Mouse (Mus musculus) midbrain, embryonic 14.5 days (tissue): ENCODE results near the gene Pgam2. TPM values are rescaled to one million over a fixed set of nuclear protein-coding genes. Genes with fewer than 3 reads are reported as not detected.
"Not testable (repeated sequence)": the region's sequence is repeated elsewhere in the genome, so short reads cannot be mapped to it uniquely, and the experiment has no call there.

Experiments used
- ATAC-seq: fragments of 200-750 bp; cut with Nextera tagmentation; 2 replicates; pipeline ENCODE4 v1.8.0; 2017; ENCODE audit warnings: moderate number of reproducible peaks, moderate library complexity; ENCODE audit not compliant: low FRiP score, low TSS enrichment
- DNase-seq: peaks from one replicate; pipeline ENCODE4 v3.0.0-alpha.2; 2015
- H3K27ac ChIP-seq: fragments of 300-500 bp; sonication (generic); replicated peaks from 2 replicates; pipeline ENCODE4 v1.5.1; 2014; ENCODE audit warnings: mild to moderate bottlenecking, low read depth, low read length, moderate library complexity
- H3K27me3 ChIP-seq: fragments of 300-500 bp; sonication (generic); 2 replicates; pipeline ENCODE4 v1.6.1; 2014; ENCODE audit warnings: low read length, control low read depth, mixed read lengths; ENCODE audit not compliant: control insufficient read depth, insufficient read depth
- H3K36me3 ChIP-seq: fragments of 300-500 bp; sonication (generic); 2 replicates; pipeline ENCODE4 v1.6.1; 2014; ENCODE audit warnings: low read length, control low read depth; ENCODE audit not compliant: control insufficient read depth, insufficient read depth
- H3K4me1 ChIP-seq: fragments of 300-500 bp; sonication (generic); 2 replicates; pipeline ENCODE4 v1.6.1; 2014; ENCODE audit warnings: mild to moderate bottlenecking, antibody characterized with exemption, low read length, control low read depth; ENCODE audit not compliant: control insufficient read depth, insufficient read depth
- H3K4me2 ChIP-seq: fragments of 300-500 bp; sonication (generic); 2 replicates; pipeline ENCODE4 v1.6.1; 2014; ENCODE audit warnings: mild to moderate bottlenecking, low read length, moderate library complexity
- H3K4me3 ChIP-seq: fragments of 300-500 bp; sonication (generic); replicated peaks from 2 replicates; pipeline ENCODE4 v1.5.1; 2014; ENCODE audit warnings: low read depth, low read length
- H3K9ac ChIP-seq: fragments of 300-500 bp; sonication (generic); replicated peaks from 2 replicates; pipeline ENCODE4 v1.6.1; 2014; ENCODE audit warnings: mild to moderate bottlenecking, low read length, moderate library complexity
- H3K9me3 ChIP-seq: fragments of 300-500 bp; sonication (generic); 2 replicates; pipeline ENCODE4 v1.6.1; 2016; ENCODE audit warnings: low read length, control low read depth, mixed read lengths; ENCODE audit not compliant: control insufficient read depth
- WGBS: fragments of 180-500 bp; shearing (Covaris S2); extraction: QIAGEN DNeasy Blood & Tissue Kit; methylation state at CpG from one replicate; pipeline ENCODE4 v1.1.7; 2014; 5-methylcytosine and 5-hydroxymethylcytosine counted together
- polyA plus RNA-seq: library from polyadenylated mRNA; unstranded; fragments of >200 nt; fragmentation: Nextera tagmentation; extraction: Ambion mirVana; gene quantifications from 2 replicates; pipeline ENCODE4 v1.2.1, GENCODE M21; 2014

Gene Pgam2
- polyA plus RNA-seq, 1 experiment from 2014 or later = 2.1 TPM

GRCm38 (mm10) chr11:5827931-5828330, 24.4 kb upstream of the Pgam2 start:
- H3K4me3 ChIP-seq = no peak overlapping the region
- peaks cover 30% of the 10 kb centered on the region for H3K36me3 ChIP-seq
- DNase-seq (no peak), ATAC-seq (no peak)
- no peaks in the 10 kb centered on the region for H3K4me1 ChIP-seq
- H3K27me3 ChIP-seq = no peaks in the 10 kb centered on the region
- no peak overlapping the region for H3K4me2 ChIP-seq
- no peak overlapping the region for H3K9ac ChIP-seq
- WGBS = 90% methylated on average over 5 of the region's 5 CpGs
- H3K27ac ChIP-seq = no peak overlapping the region
- no peaks in the 10 kb centered on the region for H3K9me3 ChIP-seq

GRCm38 (mm10) chr11:5825432-5825831, 21.9 kb upstream of the Pgam2 start:
- no peak for DNase-seq
- ATAC-seq = no peak

GRCm38 (mm10) chr11:5819223-5819622, 15.7 kb upstream of the Pgam2 start:
- Histone ChIP-seq H3K36me3 (no peaks in the 10 kb centered on the region), H3K4me3 (no peak overlapping the region), H3K27me3 (no peaks in the 10 kb centered on the region), H3K4me2 (no peak overlapping the region), H3K9me3 (no peaks in the 10 kb centered on the region), H3K4me1 (no peaks in the 10 kb centered on the region), H3K9ac (no peak overlapping the region), H3K27ac (no peak overlapping the region)
- 76% methylated on average over 2 of the region's 2 CpGs for WGBS
- ATAC-seq (no peak), DNase-seq (no peak)

More at GRCm38 (mm10) chr11:5825432-5825831, 21.9 kb upstream of the Pgam2 start:
- peaks cover 19% of the 10 kb centered on the region for H3K36me3 ChIP-seq
- H3K4me3 ChIP-seq = no peak overlapping the region
- H3K4me1 ChIP-seq = no peaks in the 10 kb centered on the region
- no peak overlapping the region for H3K27ac ChIP-seq
- no peaks in the 10 kb centered on the region for H3K9me3 ChIP-seq
- no peaks in the 10 kb centered on the region for H3K27me3 ChIP-seq
- H3K4me2 ChIP-seq = no peak overlapping the region
- no peak overlapping the region for H3K9ac ChIP-seq

DNA sequence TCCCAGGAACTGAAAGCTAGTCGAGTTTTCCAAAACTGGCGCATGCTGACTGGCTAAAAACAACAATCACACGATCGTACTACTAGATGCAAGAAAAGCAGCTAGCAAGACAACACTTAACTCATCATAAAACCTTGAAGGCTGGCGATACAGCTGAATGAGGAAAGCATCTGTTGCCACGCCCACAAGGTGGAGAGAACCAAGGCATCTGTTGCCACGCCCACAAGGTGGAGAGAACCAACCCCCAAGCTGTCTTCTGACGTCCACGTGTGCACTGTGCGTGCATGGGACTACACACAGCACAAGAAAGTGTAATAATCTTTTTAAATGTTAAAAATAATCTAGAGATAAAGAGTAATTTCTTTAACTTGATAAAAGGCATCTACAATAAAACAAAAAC, 9.8 kb upstream of the Pgam2 start:
- no peaks in the 10 kb centered on the region for H3K4me1 ChIP-seq
- H3K4me2 ChIP-seq = no peak overlapping the region
- no peak overlapping the region for H3K27ac ChIP-seq
- no peak overlapping the region for H3K9ac ChIP-seq
- H3K36me3 ChIP-seq = no peaks in the 10 kb centered on the region
- DNase-seq = no peak
- H3K9me3 ChIP-seq = no peaks in the 10 kb centered on the region
- ATAC-seq = no peak
- 80% methylated on average over 10 of the region's 10 CpGs for WGBS
- H3K4me3 ChIP-seq = no peak overlapping the region
- no peaks in the 10 kb centered on the region for H3K27me3 ChIP-seq

- not testable (repeated sequence) for H3K27me3 ChIP-seq, H3K9me3 ChIP-seq, H3K36me3 ChIP-seq, DNase-seq, H3K4me3 ChIP-seq, H3K4me1 ChIP-seq, H3K27ac ChIP-seq, H3K4me2 ChIP-seq, H3K9ac ChIP-seq, ATAC-seq
- 94% methylated on average over 4 of the region's 4 CpGs for WGBS
These were observed 6.0 kb upstream of the Pgam2 start for GRCm38 (mm10) chr11:5809487-5809886.

DNA sequence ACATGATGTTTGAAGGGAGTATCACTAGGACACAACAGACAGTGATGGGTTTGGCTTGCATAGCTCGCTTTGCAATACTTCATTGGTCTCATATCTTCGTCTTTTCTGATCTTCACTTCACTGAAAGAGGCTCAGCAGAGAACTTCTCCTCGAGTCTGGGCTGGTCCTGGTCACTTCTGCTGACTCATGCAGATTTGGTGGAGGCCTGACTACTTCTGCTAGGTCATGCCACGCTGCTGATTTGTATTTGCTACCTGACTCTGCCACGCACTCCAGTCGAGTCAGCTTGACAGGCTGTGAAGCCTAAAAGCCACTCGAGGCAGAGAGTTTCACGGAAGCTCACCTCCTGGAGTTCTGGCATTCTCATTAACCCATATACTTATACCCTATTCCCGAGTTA, 4.4 kb upstream of the Pgam2 start:
- H3K4me2 ChIP-seq = no peak overlapping the region
- DNase-seq (no peak), ATAC-seq (no peak)
- H3K4me3 ChIP-seq = no peak overlapping the region
- no peaks in the 10 kb centered on the region for H3K27me3 ChIP-seq
- no peak overlapping the region for H3K27ac ChIP-seq
- H3K9ac ChIP-seq = no peak overlapping the region
- no peaks in the 10 kb centered on the region for H3K4me1 ChIP-seq
- no peaks in the 10 kb centered on the region for H3K9me3 ChIP-seq
- WGBS = 84% methylated on average over 9 of the region's 9 CpGs
- H3K36me3 ChIP-seq = no peaks in the 10 kb centered on the region

GRCm38 (mm10) chr11:5805711-5806110, 2.2 kb upstream of the Pgam2 start:
- H3K9me3 ChIP-seq = no peaks in the 10 kb centered on the region
- no peak overlapping the region for H3K27ac ChIP-seq
- H3K36me3 ChIP-seq = peaks cover 12% of the 10 kb centered on the region
- no peak overlapping the region for H3K4me3 ChIP-seq
- DNase-seq (no peak), ATAC-seq (no peak)
- 83% methylated on average over 3 of the region's 3 CpGs for WGBS
- no peak overlapping the region for H3K9ac ChIP-seq
- no peaks in the 10 kb centered on the region for H3K4me1 ChIP-seq
- H3K27me3 ChIP-seq = no peaks in the 10 kb centered on the region
- H3K4me2 ChIP-seq = no peak overlapping the region

GRCm38 (mm10) chr11:5804174-5804573, 641 bp upstream of the Pgam2 start:
- H3K27me3 ChIP-seq = no peaks in the 10 kb centered on the region
- no peaks in the 10 kb centered on the region for H3K4me1 ChIP-seq
- no peaks in the 10 kb centered on the region for H3K9me3 ChIP-seq
- 74% methylated on average over 5 of the region's 5 CpGs for WGBS
- no peak overlapping the region for H3K4me3 ChIP-seq
- ATAC-seq = no peak
- DNase-seq = no peak
- H3K27ac ChIP-seq = no peak overlapping the region
- peaks cover 28% of the 10 kb centered on the region for H3K36me3 ChIP-seq
- no peak overlapping the region for H3K4me2 ChIP-seq
- no peak overlapping the region for H3K9ac ChIP-seq

DNA sequence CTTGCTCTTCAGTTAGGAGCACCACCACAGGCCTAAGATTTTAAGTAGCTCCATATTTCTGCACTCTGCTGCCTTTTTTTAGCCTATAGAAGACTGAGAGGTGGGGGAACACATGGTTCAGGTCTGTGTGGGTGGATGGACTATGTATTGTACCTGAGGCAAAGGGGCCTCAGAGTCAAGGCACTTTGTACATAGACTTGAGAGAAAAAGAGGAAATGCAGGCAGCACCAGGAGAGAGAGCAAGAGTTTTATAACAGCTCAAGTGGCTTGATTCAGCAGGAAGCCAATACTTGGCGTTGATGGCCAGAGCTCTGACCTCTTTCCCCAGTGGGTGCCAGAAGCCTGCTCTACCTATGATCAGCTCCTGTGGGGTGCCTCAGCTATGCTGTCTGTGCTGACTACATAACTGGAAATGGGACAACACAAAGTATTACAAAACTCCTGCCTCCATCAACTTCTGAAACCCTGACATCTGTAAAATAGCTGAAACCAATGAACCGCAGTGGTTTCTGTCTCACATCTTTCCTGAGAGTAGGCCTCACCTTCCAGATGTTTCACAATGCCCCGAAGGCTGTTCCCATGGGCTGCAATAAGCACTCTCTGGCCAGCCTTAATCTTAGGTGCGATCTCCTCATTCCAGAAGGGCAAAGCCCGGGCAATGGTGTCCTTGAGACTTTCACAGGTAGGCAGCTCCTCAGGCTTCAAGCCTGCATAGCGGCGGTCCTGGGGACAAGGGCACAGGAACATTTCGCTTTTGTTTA, 896 bp downstream of the Pgam2 start:
- H3K9me3 ChIP-seq = no peaks in the 10 kb centered on the region
- H3K4me1 ChIP-seq = no peaks in the 10 kb centered on the region
- H3K27ac ChIP-seq = no peak overlapping the region
- no peak overlapping the region for H3K9ac ChIP-seq
- peak; percentile 8 for DNase-seq
- WGBS = 85% methylated on average over 8 of the region's 8 CpGs
- H3K27me3 ChIP-seq = no peaks in the 10 kb centered on the region
- no peak overlapping the region for H3K4me2 ChIP-seq
- ATAC-seq = no peak
- no peak overlapping the region for H3K4me3 ChIP-seq
- H3K36me3 ChIP-seq = peaks cover 42% of the 10 kb centered on the region
